Mouse (Mus musculus) thymus, adult 2 months (tissue): ENCODE measurements around the gene Psmg3. TPM values are rescaled to one million over a fixed set of nuclear protein-coding genes. Genes with fewer than 3 reads are reported as not detected.

ENCODE experiments used
- DNase-seq: peaks from one replicate; pipeline ENCODE4 v3.0.0; 2021
- H3K27ac ChIP-seq: fragments of 200-500 bp; 2 replicates; pipeline ENCODE4 v1.5.1; 2012; ENCODE audit warnings: low read length, control low read depth; ENCODE audit not compliant: control insufficient read depth, insufficient read depth
- H3K27me3 ChIP-seq: fragments of 200-500 bp; 2 replicates; pipeline ENCODE4 v1.6.1; 2012; ENCODE audit warnings: mild to moderate bottlenecking, low read length, moderate library complexity, mixed read lengths; ENCODE audit not compliant: control insufficient read depth, insufficient read depth
- H3K36me3 ChIP-seq: fragments of 200-500 bp; 2 replicates; pipeline ENCODE4 v1.6.1; 2012; ENCODE audit warnings: mild to moderate bottlenecking, low read length, moderate library complexity; ENCODE audit not compliant: control insufficient read depth, insufficient read depth
- H3K4me1 ChIP-seq: fragments of 200-500 bp; replicated peaks from 2 replicates; pipeline ENCODE4 v1.6.1; 2012; ENCODE audit warnings: low read length; ENCODE audit not compliant: control insufficient read depth, insufficient read depth
- H3K4me3 ChIP-seq: fragments of 200-500 bp; 2 replicates; pipeline ENCODE4 v1.5.1; 2012; ENCODE audit warnings: mild to moderate bottlenecking, low read length, control low read depth, moderate library complexity; ENCODE audit not compliant: control insufficient read depth, insufficient read depth
- CTCF ChIP-seq: fragments of 200-500 bp; IDR thresholded peaks from 2 replicates; pipeline ENCODE4 v1.5.1; 2012; ENCODE audit warnings: mild to moderate bottlenecking, control low read depth, low read length, moderate library complexity, borderline replicate concordance; ENCODE audit not compliant: control insufficient read depth, poor library complexity, insufficient read depth; ENCODE audit errors: extremely low read depth
- POLR2A ChIP-seq: fragments of 200-500 bp; IDR thresholded peaks from 2 replicates; pipeline ENCODE4 v1.6.1; 2012; ENCODE audit warnings: mild to moderate bottlenecking, low read length, control low read depth, moderate library complexity; ENCODE audit not compliant: control insufficient read depth, poor library complexity, insufficient read depth; ENCODE audit errors: extremely low read depth
- WGBS: fragments of 180-500 bp; shearing (Covaris S2); methylation state at CpG from one replicate; pipeline ENCODE4 v1.1.7; 2018; 5-methylcytosine and 5-hydroxymethylcytosine counted together
- polyA plus RNA-seq: library from polyadenylated mRNA; depleted of rRNA; stranded (reverse); fragments of >200 nt; gene quantifications from 2 replicates; pipeline ENCODE4 v1.2.3, GENCODE M21; 2012

Psmg3 gene
- polyA plus RNA-seq, 1 experiment, result 51.6 TPM

DNA sequence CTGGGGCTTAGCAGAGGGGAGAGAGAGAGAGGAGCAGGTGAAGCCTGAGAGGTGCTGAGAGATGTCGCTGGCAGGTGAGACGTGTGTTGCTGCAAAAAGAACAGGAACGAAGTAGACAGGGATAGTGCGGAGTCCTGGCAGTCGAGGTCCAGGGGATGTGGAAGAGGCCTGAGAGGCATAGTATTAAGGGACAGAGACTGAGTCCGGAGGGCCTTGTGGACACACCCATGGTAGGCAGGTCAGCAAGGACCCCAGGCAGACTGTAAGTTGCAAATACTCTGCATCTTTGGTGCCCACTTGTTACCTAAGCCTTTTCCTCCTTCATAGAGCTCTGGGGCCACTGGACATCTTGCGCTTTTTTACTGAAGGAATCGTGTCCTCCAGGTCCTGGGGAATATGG, 25.5 kb downstream of the Psmg3 start:
- H3K36me3 ChIP-seq, result peaks cover 18% of the 10 kb centered on the region
- H3K4me1 ChIP-seq, result peaks cover 16% of the 10 kb centered on the region
- no peaks in the 10 kb centered on the region for H3K27me3 ChIP-seq
- H3K27ac ChIP-seq, result no peak overlapping the region
- H3K4me3 ChIP-seq, result no peak overlapping the region
- 95% methylated on average over 8 of the region's 8 CpGs for WGBS
- no peak for DNase-seq
- no peak for TF ChIP-seq CTCF
- TF ChIP-seq POLR2A, result no peak

GRCm38 (mm10) chr5:139799801-139800590, 26.7 kb downstream of the Psmg3 start:
- H3K36me3 ChIP-seq, result peaks cover 18% of the 10 kb centered on the region
- H3K27me3 ChIP-seq, result no peaks in the 10 kb centered on the region
- no peak overlapping the region for H3K4me3 ChIP-seq
- DNase-seq, result no peak
- TF ChIP-seq POLR2A (no peak), CTCF (no peak)
- no peak overlapping the region for H3K27ac ChIP-seq
- WGBS, result 97% methylated on average over 33 of the region's 33 CpGs
- peaks cover 28% of the 10 kb centered on the region for H3K4me1 ChIP-seq

DNA sequence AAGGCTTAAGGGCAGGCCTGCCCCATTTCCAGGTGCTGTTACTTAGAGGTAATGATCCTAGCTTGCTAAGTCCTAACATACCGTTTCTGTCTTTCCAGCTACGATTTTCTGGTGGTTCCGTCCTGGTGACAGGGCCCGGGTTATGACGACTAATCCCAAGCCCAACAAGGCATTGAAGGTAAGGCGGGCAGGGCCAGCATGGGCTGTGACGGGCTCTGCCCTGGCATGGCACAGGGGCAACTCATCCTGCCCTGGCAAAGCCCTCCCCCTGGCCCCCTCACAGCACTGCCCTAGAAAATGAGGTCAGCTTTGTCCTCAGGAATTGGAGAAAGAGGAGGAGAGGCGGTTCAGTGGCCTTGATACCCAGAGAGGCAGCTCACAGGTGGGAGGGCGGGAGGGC, 27.6 kb downstream of the Psmg3 start:
- Histone ChIP-seq H3K4me3 (no peak overlapping the region), H3K27ac (no peak overlapping the region), H3K27me3 (no peaks in the 10 kb centered on the region), H3K36me3 (peaks cover 18% of the 10 kb centered on the region), H3K4me1 (peaks cover 37% of the 10 kb centered on the region)
- TF ChIP-seq CTCF (no peak), POLR2A (no peak)
- WGBS, result 96% methylated on average over 9 of the region's 9 CpGs
- DNase-seq, result no peak

GRCm38 (mm10) chr5:139798168-139798900, 28.4 kb downstream of the Psmg3 start:
- DNase-seq, result no peak
- WGBS, result 84% methylated on average over 12 of the region's 12 CpGs
- Histone ChIP-seq H3K36me3 (peaks cover 18% of the 10 kb centered on the region), H3K4me1 (peaks cover 40% of the 10 kb centered on the region), H3K27ac (no peak overlapping the region), H3K27me3 (no peaks in the 10 kb centered on the region), H3K4me3 (no peak overlapping the region)
- TF ChIP-seq POLR2A (no peak), CTCF (no peak)

DNA sequence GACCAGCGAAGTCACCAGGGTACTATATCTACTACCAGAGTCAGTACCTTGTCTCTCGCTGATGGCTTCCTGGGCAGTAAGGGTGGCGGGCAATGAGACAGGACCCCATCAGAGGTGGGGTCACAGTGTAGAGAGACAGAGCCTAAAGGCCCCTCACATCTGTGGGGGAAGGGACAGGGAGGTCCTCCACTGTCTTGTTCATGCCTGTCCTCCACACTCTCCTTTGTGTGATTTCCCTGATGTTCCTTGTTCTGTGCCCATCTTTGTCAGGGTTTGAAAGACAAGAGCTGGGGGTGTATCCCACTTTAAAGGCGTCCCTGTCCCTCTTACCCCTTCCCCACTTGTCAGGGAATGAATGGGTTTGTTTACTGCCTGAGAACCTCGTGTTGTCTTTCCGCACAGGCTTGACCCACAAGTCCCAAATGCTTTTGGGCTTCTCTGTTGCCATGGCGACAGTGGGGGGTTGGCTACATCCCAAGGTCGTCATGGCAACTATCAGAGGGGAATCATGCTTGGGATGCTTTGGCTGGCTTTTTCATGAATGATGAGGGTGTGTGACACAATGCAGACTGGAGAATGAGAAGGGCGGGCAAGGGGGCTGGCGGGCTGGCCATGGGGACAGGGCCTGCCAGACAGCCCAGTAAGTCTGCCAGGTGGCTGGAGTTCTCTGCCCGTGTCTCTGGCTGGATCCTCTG, 29.1 kb downstream of the Psmg3 start:
- no peak for TF ChIP-seq POLR2A
- no peak for TF ChIP-seq CTCF
- H3K4me1 ChIP-seq, result peaks cover 45% of the 10 kb centered on the region
- no peak overlapping the region for H3K4me3 ChIP-seq
- H3K36me3 ChIP-seq, result peaks cover 18% of the 10 kb centered on the region
- no peak for DNase-seq
- no peaks in the 10 kb centered on the region for H3K27me3 ChIP-seq
- 87% methylated on average over 11 of the region's 11 CpGs for WGBS
- H3K27ac ChIP-seq, result no peak overlapping the region

- Histone ChIP-seq H3K36me3 (peaks cover 18% of the 10 kb centered on the region), H3K27ac (no peak overlapping the region), H3K4me1 (peaks cover 49% of the 10 kb centered on the region), H3K27me3 (no peaks in the 10 kb centered on the region), H3K4me3 (no peak overlapping the region)
- 87% methylated on average over 13 of the region's 13 CpGs for WGBS
- TF ChIP-seq POLR2A (no peak), CTCF (no peak)
- DNase-seq, result no peak
Observed at GRCm38 (mm10) chr5:139796900-139797299, 29.8 kb downstream of the Psmg3 start.
